Comparison of ENCODE assay signal across 13 mouse cellular contexts in the genomic region with DNA sequence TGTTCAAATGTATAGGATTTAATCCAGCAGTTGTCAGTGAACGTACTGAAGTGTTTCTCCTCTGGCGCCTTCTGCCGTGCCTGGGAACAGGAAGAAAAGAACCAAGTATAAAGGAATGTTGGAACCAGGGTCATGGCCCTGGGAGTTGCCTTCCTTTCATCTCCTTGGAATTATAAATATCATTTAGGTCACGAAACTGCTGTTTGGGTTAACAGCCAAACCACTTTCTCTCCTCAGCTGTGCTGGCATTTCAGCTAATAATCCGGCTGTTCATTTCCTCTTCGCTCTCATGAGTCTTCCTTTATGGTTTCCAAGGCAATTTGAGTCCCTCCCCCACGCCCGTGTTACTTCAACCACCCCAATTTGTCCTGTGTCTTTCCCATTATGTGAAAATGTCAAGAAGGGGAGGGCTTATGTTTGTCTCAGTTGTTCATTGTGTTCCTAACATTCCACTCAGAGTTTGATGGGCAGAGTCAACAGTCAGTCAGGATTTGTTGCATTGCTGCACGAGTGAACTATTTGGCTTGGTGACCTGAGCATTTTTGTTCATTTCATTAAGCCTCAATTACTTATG.
A peak's percentile ranks its signal among the peaks of the same experiment; 100 is the strongest.
DNase-seq lines count a peak whose midpoint lies in the region; ATAC-seq and TF ChIP-seq lines count a peak whose summit lies in the region.
"Had no signal": no experiment of that assay in that cellular context is flagged by ENCODE, and none has a peak within 500 bp of the region (broad histone marks: within the 10 kb centered on the region; RNA-seq: fewer than 3 reads in every experiment).

No protein-coding gene starts in this region.

- no peak overlapping the region for H3K4me3 ChIP-seq in heart, embryonic 12.5 days
- no peak overlapping the region for H3K4me3 ChIP-seq in midbrain, embryonic 11.5 days (ENCODE audit: low read depth, low read length)
- no peak overlapping the region for H3K4me3 ChIP-seq in midbrain, postnatal 0 days (ENCODE audit: low read depth, low read length)
- H3K4me3 ChIP-seq in hindbrain, embryonic 16.5 days (ENCODE audit: low read length), result no peak overlapping the region
- no peak overlapping the region for H3K4me3 ChIP-seq in neural tube, embryonic 11.5 days (ENCODE audit: low read depth, low read length)
- H3K4me3 ChIP-seq in cerebellum, adult 2 months (replicated peaks; ENCODE audit: insufficient read depth, low read depth, low read length), result no peak overlapping the region
- H3K4me3 ChIP-seq: forebrain, embryonic 15.5 days; limb, embryonic 13.5 days had no signal

- H3K9ac ChIP-seq in heart, embryonic 12.5 days, result no peak overlapping the region
- H3K9ac ChIP-seq in midbrain, embryonic 11.5 days (ENCODE audit: low read length), result no peak overlapping the region
- no peak overlapping the region for H3K9ac ChIP-seq in midbrain, postnatal 0 days (replicated peaks; ENCODE audit: low read length, poor library complexity, severe bottlenecking)
- no peak overlapping the region for H3K9ac ChIP-seq in hindbrain, embryonic 16.5 days (ENCODE audit: low read depth, low read length)
- no peak overlapping the region for H3K9ac ChIP-seq in neural tube, embryonic 11.5 days (ENCODE audit: low read length)
- H3K9ac ChIP-seq: forebrain, embryonic 15.5 days; limb, embryonic 13.5 days had no signal

- H3K4me2 ChIP-seq in heart, embryonic 12.5 days, result no peak overlapping the region
- H3K4me2 ChIP-seq in midbrain, embryonic 11.5 days, result no peak overlapping the region
- no peak overlapping the region for H3K4me2 ChIP-seq in midbrain, postnatal 0 days (ENCODE audit: low read depth, low read length, poor library complexity, severe bottlenecking)
- 0 out of 2 replicates have a peak overlapping the region, but pooled peaks have one; percentile 0 for H3K4me2 ChIP-seq in hindbrain, embryonic 16.5 days (ENCODE audit: low read length)
- H3K4me2 ChIP-seq in neural tube, embryonic 11.5 days (ENCODE audit: low read depth), result no peak overlapping the region
- H3K4me2 ChIP-seq: forebrain, embryonic 15.5 days; limb, embryonic 13.5 days had no signal

- no peaks in the 10 kb centered on the region for H3K36me3 ChIP-seq in heart, embryonic 12.5 days
- H3K36me3 ChIP-seq in midbrain, embryonic 11.5 days (ENCODE audit: control insufficient read depth, insufficient read depth, low read length), result no peaks in the 10 kb centered on the region
- H3K36me3 ChIP-seq in midbrain, postnatal 0 days (ENCODE audit: insufficient read depth, low read length), result no peaks in the 10 kb centered on the region
- H3K36me3 ChIP-seq in hindbrain, embryonic 16.5 days (ENCODE audit: control insufficient read depth, insufficient read depth, low read length), result no peaks in the 10 kb centered on the region
- no peaks in the 10 kb centered on the region for H3K36me3 ChIP-seq in neural tube, embryonic 11.5 days (ENCODE audit: control insufficient read depth, insufficient read depth, low read length)
- H3K36me3 ChIP-seq: forebrain, embryonic 15.5 days; limb, embryonic 13.5 days had no signal

- DNase-seq in heart, postnatal 10 days, result peak; percentile 7 to 14
- DNase-seq in midbrain, embryonic 11.5 days (ENCODE audit: low spot score, missing footprints), result peak; percentile 88
- no peak for DNase-seq in midbrain, postnatal 0 days (ENCODE audit: low spot score)
- peak; percentile 29 for DNase-seq in neural tube, embryonic 11.5 days (ENCODE audit: low spot score)
- no peak for DNase-seq in cerebellum, adult 2 months
- DNase-seq in right cerebral cortex, postnatal 10 days (ENCODE audit: low spot score in 2 of 2), result no peak
- DNase-seq: cerebellum, postnatal 25 days; heart, adult 11 months; right cerebral cortex, postnatal 14 days had no signal

- no peak for ATAC-seq in heart, embryonic 12.5 days (ENCODE audit: insufficient number of reproducible peaks, low FRiP score)
- peak; percentile 66 for ATAC-seq in midbrain, embryonic 11.5 days (ENCODE audit: low FRiP score)
- no peak for ATAC-seq in midbrain, postnatal 0 days (ENCODE audit: low FRiP score)
- no peak for ATAC-seq in hindbrain, embryonic 16.5 days
- ATAC-seq in neural tube, embryonic 11.5 days (ENCODE audit: insufficient read depth, low FRiP score, low TSS enrichment), result no peak
- ATAC-seq: forebrain, embryonic 15.5 days had no signal

- H3K27me3 ChIP-seq in heart, embryonic 12.5 days (replicated peaks), result no peaks in the 10 kb centered on the region
- no peaks in the 10 kb centered on the region for H3K27me3 ChIP-seq in midbrain, embryonic 11.5 days (ENCODE audit: control insufficient read depth, insufficient read depth, low read length)
- H3K27me3 ChIP-seq in midbrain, postnatal 0 days (ENCODE audit: insufficient read depth, low read length), result no peaks in the 10 kb centered on the region
- no peaks in the 10 kb centered on the region for H3K27me3 ChIP-seq in hindbrain, embryonic 16.5 days (replicated peaks; ENCODE audit: control insufficient read depth, insufficient read depth, low read length)
- H3K27me3 ChIP-seq in neural tube, embryonic 11.5 days (ENCODE audit: control insufficient read depth, insufficient read depth, low read length), result no peaks in the 10 kb centered on the region
- H3K27me3 ChIP-seq in cerebellum, adult 2 months (ENCODE audit: control insufficient read depth, insufficient read depth, low read length), result no peaks in the 10 kb centered on the region
- H3K27me3 ChIP-seq: forebrain, embryonic 15.5 days; limb, embryonic 13.5 days had no signal

- no peak overlapping the region for H3K27ac ChIP-seq in heart, embryonic 12.5 days (ENCODE audit: poor library complexity, severe bottlenecking)
- no peak overlapping the region for H3K27ac ChIP-seq in midbrain, embryonic 11.5 days (ENCODE audit: low read depth, low read length)
- H3K27ac ChIP-seq in midbrain, postnatal 0 days (ENCODE audit: low read depth, low read length), result no peak overlapping the region
- H3K27ac ChIP-seq in hindbrain, embryonic 16.5 days (ENCODE audit: low read depth, low read length), result no peak overlapping the region
- H3K27ac ChIP-seq in neural tube, embryonic 11.5 days (ENCODE audit: low read depth, low read length), result no peak overlapping the region
- no peak overlapping the region for H3K27ac ChIP-seq in cerebellum, adult 2 months (ENCODE audit: insufficient read depth, low read length)
- H3K27ac ChIP-seq: forebrain, embryonic 15.5 days; limb, embryonic 13.5 days had no signal

- H3K4me1 ChIP-seq in heart, embryonic 12.5 days (replicated peaks), result 0 out of 2 replicates have a peak, but pooled peaks cover 4% of the 10 kb centered on the region
- peaks cover 3% of the 10 kb centered on the region; the same call in 1 of the 2 replicates for H3K4me1 ChIP-seq in midbrain, embryonic 11.5 days (ENCODE audit: control insufficient read depth, insufficient read depth, low read length)
- no peaks in the 10 kb centered on the region for H3K4me1 ChIP-seq in midbrain, postnatal 0 days (ENCODE audit: insufficient read depth, low read length)
- H3K4me1 ChIP-seq in hindbrain, embryonic 16.5 days (ENCODE audit: control insufficient read depth, insufficient read depth, low read depth, low read length), result no peaks in the 10 kb centered on the region
- no peaks in the 10 kb centered on the region for H3K4me1 ChIP-seq in neural tube, embryonic 11.5 days (ENCODE audit: control insufficient read depth, insufficient read depth, low read length)
- no peaks in the 10 kb centered on the region for H3K4me1 ChIP-seq in cerebellum, adult 2 months (ENCODE audit: control insufficient read depth, insufficient read depth, low read length)
- H3K4me1 ChIP-seq: forebrain, embryonic 15.5 days; limb, embryonic 13.5 days had no signal

- no peak for TF ChIP-seq POLR2A in cerebellum, adult 2 months (IDR thresholded peaks at IDR 0.05; ENCODE audit: borderline replicate concordance, insufficient read depth, low read length)

- WGBS in heart, embryonic 12.5 days, result 65% methylated on average over 9 of the region's 9 CpGs
- WGBS in midbrain, embryonic 11.5 days, result 20% methylated on average over 9 of the region's 9 CpGs
- WGBS in midbrain, postnatal 0 days, result 39% methylated on average over 9 of the region's 9 CpGs
- 28% methylated on average over 9 of the region's 9 CpGs for WGBS in hindbrain, embryonic 16.5 days
- WGBS in neural tube, embryonic 11.5 days, result 36% methylated on average over 9 of the region's 9 CpGs
- WGBS in cerebellum, adult 2 months, result 21% methylated on average over 9 of the region's 9 CpGs

- intact Hi-C loops in heart, postnatal 10 days (cut with DNase I), result no loop called here

- H3K9me3 ChIP-seq in heart, embryonic 12.5 days (replicated peaks), result no peaks in the 10 kb centered on the region
- H3K9me3 ChIP-seq in midbrain, embryonic 11.5 days (ENCODE audit: control insufficient read depth, low read length), result no peaks in the 10 kb centered on the region
- H3K9me3 ChIP-seq in midbrain, postnatal 0 days (ENCODE audit: low read length), result no peaks in the 10 kb centered on the region
- H3K9me3 ChIP-seq in hindbrain, embryonic 16.5 days (ENCODE audit: control insufficient read depth, low read length), result no peaks in the 10 kb centered on the region
- no peaks in the 10 kb centered on the region for H3K9me3 ChIP-seq in neural tube, embryonic 11.5 days (ENCODE audit: control insufficient read depth, low read length)
- H3K9me3 ChIP-seq: forebrain, embryonic 15.5 days; limb, embryonic 13.5 days had no signal

- TF ChIP-seq CTCF in midbrain, postnatal 0 days (IDR thresholded peaks at IDR 0.05), result no peak
- TF ChIP-seq CTCF in cerebellum, adult 2 months (IDR thresholded peaks at IDR 0.05; ENCODE audit: borderline replicate concordance, insufficient read depth, low read depth, low read length), result no peak

Comparison
In these comparisons a context has a peak if more than half of its experiments do, and no peak if none do; other contexts are left out.
1. DNase-seq: peak in heart, postnatal 10 days (2 of 2), midbrain, embryonic 11.5 days (single experiment) and neural tube, embryonic 11.5 days (single experiment); none in midbrain, postnatal 0 days (single experiment), cerebellum, adult 2 months (0 of 2) and right cerebral cortex, postnatal 10 days (0 of 2).